Mouse (Mus musculus) ovary, postnatal 36 days (tissue): Measurements from ENCODE around the gene Cep89.

ENCODE experiments used
- DNase-seq: peaks from one replicate; pipeline ENCODE4 v3.0.0; 2022; ENCODE audit warnings: low spot score, mixed read lengths

Cep89 gene

DNA sequence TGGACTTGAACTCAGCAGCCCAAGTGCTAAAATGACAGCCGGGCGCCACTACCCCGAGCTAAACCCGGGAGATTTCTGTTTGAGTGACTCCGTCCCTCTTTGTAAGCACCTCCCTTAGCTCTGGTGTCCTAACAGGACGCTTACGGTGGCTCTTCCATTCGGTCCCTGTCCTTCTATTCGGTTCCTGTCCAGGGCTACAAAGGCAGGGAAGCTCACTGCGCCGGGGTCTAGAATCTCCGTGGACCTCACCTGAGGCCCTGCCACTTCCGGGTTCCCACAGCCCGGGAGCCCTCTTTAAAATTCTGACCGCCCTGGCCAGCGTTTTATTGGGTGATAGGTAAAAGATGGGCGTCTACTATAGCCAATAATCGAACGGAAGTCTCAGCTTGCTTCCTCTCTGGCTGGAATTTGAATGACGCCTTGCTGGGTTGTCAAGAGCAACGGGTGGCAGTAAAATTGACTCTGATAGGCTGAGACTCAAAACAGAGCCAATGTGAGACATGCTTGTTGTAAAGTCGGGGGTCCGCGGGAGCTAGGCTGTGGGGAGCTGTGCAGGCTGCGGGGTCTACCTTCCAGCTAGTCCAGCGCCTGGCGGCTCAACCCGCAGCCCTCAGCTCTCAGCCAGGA, at the start of gene Cep89, which contains the start of gene Faap24:
TSS of gene Cep89 (plus strand) at position 494 of the 627 bp plus-strand sequence.
TSS of gene Faap24 (minus strand) at position 295 of the 627 bp plus-strand sequence.
- peak; percentile 88 for DNase-seq

DNA sequence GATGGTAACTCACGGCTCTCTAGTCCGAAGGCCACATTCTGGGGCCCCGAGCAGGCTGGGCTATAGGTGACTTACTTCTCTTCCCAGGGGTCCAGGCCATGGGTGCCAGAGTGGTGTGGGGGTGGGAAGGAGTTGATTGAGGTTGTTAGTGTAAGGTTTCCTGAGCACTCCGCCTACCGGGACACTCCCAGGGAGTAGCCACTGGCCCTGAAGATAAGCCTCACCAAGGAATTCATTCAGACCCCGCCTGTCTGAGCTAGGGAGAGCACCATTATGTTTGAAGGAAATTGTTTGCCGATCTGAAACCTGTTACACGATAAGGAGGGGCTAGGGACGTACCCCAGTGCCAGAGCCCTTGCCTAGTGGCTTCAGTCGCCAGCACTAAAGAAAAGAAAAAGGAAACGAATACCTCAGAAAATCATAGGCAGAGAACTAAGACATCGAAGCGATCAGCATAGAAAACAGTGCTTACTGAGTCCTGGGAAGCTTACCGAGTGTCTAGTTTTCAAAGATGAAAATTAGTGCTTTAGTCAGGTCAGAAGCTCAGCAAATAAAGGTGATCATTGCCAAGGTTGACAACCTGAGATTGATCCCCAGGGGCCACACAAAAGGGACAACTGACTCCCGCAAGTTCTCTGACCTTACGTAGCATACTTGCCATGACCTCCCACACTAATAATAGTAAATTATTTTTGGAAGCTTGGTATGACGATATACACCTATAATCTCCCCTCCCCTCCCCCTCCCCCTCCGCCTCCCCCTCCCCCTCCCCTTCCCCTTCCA, 48.7 kb upstream of the Cep89 start:
- no peak for DNase-seq

DNA sequence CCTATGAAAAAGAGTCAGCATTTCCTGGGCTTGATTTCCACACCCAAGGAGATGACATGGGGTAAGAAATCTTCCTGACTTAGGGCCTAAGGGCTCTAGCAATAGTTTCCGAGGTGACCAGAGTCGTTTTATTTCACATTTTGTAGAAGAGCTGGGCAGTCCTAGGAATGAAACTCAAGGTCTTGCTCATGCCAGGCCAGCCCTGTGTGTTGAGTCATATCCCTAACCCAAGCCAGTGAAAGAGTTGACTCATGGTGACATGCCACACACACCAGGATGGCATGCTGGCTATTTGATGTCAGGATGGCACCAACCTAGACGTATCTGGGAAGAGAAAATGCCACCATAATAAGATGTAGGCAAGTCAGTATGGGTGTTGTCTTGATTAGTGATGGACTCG, 47.8 kb upstream of the Cep89 start:
- DNase-seq, result no peak

DNA sequence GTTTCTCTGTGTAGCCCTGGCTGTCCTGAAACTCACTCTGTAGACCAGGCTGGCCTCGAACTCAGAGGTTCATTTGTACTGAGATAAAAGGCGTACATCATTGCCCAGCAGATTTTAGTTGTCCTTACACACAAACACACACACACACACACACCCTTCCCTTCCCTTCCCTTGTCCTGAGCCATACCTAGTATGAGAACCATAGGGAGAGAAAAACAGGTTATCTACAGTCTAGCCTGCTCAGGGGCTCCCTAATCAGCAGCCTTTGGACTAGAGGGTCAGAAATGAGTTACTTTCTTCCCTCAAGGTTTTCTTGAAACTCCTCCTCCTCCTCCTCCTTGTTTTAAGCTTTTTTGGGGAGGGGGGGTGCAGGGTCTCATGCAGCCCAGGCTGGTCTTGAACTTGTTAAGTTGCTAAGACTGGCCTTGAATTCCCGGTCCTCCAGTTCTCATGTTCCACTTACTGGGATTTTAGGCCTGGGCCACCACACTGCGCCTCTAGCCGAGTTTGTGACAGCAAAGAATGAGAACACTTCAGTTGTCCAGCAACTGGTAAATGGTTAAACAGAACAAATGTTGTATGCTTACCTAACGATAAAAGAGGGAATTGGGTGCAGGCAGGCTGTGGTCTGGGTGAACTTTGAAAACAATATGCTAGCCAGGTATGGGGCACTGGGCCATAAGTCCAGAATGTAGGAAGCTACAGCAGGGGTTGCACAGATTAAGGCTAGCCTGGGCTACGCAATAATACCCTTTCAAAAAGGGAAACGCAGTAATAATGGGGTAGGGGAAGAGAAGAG, 46.8 kb upstream of the Cep89 start:
- DNase-seq, result no peak

DNA sequence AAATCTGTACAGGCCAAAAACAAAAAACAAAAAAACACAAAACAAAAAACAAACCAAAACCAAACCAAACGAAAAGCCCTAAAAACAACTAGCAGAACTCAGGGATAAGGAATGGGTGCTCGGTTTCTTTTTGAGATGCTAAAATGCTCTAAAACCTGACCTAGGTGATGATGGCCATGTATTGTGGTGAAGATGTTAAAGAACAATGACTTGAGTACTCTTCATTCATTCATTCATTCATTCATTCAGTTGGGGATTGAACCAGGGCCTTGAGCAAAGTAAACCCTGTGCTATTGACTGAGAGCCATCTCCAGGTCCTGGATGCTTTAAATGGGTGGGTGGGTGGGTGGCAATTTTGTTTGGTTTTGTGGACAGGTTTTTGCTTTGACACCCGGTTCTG, 45.7 kb upstream of the Cep89 start:
- DNase-seq, result no peak

DNA sequence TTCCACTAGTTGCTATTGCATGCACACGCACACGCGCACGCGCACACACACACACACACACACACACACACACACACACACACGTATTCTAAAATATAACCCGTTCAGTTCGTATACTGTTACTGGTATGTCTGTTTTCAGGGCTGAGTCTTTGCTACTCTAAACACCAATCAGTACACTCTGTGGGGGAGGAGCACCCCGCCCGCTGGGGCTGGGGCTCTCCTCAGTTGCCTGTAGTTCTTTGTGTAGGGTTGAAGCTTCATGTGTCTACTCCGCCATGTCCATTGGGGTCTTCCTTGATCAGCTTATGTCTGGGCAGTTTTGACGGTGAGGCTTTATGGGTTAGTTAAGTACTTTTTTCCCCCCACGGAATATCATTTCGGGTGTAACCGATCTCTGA, 43.5 kb upstream of the Cep89 start:
- DNase-seq, result no peak

DNA sequence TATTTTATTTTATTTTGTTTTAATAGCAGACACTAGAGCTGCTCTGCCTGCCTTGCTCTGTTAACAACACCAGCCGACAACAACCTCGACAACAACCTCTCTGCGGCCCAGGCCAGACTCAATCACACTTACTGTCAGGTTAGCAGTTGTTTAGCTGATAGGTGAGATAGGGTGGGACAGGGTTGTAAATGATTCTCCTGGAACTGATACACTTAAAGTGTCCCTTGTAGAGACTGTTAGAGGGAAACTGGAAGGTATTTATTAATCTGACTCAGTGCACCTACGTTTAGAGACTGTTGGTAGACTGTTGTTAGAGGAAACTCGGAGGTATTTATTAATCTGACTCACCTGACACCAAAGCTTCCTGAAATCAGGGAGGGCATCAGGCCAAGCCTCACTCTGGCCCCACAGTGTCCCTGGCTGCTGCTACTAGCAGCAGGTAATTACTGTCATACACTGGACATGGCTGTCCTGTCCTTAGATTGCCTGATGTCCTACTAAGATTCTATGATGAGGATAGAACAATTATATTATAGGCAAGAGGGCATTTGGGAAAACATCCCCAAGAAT, 41.4 kb upstream of the Cep89 start:
- DNase-seq, result no peak

DNA sequence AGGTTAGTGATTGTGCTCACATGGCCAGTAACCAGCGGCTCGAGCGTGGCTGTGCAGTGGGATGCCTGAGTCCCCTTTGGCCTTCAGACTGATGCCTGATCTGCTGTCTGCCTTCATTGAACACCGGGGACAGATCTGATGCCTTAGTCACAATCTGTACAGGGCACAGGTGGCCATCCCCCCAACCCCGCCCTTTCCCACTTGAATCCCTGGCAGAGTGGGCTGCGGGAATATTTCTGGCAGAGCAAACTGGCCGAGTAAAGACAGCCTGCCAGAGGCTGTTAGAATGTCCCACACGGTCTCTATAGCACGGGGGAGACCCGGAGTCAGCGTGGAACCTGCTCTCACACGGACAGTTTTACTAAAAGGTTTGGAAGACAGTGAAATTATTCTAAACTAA, 39.2 kb upstream of the Cep89 start:
- DNase-seq, result no peak

DNA sequence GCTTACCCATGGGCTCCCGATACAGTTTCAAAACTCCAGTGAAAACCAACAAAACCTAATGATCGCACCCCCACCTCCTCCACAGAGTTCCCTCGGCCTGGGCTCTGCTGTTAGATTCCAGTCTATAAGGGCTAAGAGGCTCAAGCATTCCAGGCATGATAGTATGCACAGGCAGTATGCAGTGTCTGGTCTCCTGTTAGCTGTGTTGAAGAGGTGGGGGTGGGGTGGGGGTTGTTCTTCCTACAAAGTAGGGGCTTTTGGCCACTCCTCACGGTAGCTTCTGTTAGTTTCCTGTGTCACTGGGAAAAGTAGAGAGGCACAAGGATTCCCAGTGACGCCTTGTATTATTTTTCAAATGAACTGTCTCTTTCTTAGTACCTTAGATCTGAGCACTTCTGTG, 34.6 kb upstream of the Cep89 start:
- no peak for DNase-seq

DNA sequence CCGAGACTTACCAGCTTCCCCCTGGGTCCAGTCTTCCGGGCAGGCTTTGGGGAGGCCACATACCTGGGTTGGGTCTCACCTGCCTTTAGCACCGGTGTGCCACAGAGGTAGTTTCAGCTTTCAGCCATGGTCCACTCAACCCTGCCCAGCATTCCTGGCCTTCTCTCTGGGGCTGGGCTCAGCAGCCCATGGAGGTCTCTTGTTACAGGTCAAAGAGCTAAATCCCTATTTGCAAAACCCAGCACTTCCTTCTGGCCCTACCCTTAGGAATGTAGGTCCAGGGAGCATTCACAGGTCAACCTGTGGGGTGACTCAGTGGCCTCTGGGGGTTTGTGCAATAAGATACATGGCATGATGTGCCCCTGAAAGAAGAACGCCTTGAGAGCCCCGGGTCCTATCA, 34.0 kb upstream of the Cep89 start:
- no peak for DNase-seq

DNA sequence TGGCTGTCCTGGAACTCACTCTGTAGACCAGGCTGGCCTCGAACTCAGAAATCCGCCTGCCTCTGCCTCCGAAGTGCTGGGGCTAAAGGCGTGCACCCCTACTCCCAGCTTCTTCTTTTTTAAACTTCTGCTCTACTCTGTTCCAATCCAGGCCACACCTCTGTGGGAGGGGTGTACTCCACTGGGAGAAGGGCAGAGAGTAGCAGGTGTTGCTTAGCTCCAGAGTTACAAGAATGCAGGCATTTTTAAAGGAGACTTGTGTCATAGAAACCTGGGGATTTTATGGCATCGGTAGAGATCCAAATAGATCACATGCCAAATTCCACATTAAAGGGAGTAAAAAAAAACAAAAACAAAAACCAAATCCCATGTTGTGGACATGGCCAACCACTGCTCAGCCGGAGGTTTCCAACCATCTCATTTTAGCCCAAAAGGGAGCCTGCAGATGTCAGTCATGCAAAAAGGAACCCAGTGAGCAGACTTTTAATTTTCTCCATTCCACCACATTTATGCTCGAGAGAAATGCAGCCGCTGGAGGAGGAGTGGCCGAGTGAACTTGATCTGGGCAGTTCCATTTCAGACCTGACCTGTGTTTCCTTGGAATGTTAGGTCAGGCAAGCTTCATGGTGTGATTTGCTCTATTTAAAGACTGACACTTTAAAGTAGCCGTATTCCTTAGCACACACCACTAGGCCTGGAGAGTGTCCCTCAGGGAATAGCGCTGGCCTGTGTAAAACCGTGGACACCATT, 31.5 kb upstream of the Cep89 start:
- DNase-seq, result no peak

DNA sequence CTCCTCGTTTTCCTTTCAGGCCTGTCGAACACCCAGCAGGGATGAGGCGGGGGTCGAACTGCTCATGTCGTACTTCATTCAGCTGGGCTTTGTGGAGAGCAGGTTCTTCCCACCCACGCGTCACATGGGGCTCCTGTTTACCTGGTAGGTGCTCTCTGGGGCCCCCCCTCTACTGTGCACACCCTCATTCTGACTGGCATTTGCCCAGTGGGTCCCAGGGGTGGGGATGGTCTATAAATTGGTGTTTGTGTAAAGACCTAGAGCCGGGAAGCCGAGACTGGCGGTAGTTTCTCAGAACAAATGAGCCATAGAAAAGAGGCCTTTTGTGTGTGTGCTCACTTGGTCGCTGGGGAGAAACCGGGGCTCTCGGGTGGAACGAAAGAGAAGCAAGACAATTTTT, 25.7 kb upstream of the Cep89 start:
- no peak for DNase-seq

DNA sequence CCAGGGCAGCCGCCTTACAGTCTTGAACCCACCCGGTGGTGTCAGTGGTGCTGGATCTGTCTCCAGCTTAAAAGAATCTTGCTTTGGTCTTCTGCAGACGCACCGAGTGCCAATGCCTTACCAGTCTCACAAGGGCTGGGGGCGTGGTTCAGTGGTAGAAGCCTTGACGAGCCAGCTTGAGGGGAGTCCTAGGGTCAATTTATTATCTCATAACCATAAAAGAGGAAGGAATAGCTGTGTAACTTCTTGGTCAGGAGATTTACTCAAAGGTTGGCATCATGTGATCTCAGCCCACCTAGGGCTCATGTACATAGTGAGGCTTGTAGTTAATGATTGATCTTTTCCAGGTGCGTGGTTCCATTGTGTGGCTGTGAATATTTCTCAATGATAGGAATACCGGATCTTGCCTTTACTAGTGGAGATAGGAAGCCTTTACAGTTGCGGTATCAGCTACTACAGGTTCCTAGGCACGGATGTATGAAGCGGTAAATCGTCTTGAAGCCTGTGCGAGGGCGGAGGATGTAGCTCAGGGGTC, 24.3 kb upstream of the Cep89 start:
- DNase-seq, result no peak

DNA sequence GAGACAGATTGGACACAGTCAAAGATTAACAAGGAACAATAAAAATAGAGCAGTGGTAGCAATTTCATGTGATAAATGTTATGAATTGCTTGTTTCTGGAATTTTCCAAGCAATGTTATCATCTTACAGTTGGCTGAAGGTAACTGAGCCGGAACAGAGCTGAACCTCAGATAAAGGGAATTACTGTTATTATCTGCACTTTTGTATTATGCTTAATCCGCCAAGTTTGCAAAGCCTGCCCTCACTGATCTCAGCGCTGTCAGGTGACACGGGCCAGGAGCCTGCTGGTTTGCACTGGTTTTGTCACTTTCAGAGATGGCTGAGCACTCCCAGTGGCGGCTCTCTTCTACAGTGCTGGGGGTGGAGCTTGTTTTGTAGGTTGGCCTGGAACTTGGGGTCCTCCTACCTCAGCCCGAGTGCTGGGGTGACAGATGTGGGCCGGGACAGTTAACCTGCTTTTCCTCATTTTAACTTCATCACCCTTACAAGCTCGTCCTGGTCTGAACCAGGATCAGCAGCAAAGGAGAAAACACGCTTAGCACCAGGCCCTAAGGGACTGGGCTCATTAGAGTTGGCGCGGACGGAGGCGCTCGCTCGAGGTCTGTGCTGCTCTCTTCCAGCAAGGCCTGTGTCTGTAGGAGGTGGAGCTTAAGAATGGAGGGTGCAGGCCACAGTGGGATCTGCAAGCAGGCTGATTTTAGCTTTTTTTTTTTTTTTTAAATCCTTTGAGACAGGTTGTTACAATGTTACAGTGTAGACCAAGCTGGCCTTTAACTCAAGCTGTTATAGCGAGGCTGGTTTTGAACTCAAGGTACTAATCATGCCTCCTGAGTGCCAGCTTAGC, 23.5 kb upstream of the Cep89 start:
- DNase-seq, result no peak

DNA sequence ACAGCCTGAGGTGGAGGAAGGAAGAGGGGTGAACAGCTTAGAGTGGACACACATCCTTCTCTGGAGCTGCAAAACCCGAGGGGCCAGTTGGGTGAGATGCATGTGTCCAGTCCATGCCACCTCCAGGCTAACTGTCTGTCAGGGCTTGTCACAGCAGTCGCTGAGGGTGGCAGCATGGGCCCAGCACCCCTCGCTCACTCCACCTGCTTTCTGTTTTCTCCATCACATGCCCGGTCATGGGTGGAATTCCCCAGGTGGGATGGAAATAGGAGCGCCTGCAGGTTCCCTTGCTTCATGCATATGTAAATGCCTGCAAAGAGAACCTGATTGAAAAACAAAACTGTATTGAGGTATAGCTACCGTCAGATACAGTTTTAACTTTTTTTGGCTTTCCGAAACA, 22.6 kb upstream of the Cep89 start:
- DNase-seq, result no peak

DNA sequence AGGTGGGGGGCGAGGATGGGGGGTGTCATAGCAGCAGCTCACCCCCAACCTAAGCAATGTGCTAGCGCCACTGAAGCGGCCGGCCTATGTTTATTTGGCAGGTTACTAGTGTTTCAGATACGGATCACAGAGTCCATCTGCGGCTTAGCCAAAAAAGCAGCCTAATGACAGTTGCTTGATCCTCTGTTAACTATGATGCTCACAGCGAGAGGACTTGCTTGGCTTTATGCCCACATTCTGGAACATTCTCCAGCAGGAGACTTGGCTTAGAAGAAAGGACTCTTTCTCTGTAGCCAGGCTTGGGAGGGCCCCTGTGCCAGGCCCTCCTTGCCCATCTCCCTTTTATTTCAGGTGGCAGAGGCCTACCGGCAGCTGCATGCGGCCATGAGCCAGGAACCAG, 20.2 kb upstream of the Cep89 start:
- no peak for DNase-seq

DNA sequence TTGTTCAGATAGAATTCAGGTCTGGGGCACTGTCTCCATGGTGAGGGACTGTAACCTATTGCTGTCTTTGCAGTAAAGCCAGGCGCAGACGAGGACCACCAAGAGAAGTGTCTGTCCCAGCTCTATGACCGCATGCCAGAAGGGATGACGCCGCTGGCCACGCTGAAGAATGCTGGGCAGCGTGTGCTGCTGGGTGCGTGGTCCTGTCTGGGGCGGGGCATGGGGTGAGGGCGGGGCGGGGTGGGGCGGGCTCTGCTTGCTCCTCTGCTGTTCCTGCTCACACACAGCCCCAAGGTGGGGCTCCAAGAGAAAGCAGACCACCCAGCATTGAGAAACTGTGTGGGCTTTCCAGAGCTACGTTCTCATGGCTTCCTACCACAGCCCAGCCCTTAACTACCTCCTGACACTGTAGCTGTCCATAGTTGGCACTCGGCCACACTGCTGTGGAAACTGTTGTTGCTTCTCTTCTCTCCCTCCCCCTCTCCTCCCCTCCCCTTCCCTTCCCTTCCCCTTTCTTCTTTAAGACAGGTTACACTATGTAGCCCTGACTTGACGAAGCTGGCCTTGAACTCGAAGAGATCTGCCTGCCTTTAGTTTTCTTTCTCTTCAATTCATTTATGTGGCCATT, 17.2 kb upstream of the Cep89 start:
- no peak for DNase-seq

DNA sequence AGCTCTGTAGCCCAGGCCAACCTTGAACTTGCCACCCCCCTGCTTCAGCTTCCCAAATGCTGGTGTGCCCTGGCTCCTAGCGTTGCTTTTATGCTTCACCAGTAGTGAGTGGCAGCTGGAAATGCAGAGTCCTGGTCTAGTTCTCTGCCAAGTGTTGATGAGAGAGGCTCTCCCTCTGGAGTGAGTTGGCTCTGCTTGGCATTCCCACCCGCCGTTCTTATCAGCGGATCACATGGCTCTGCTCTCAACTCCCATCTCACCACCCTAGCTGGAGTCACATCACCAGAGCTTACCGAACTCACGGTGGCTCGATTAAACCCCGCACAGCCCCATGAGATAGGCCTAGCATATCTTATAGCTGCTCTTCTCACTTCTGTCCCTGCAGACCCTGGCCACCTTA, 16.5 kb upstream of the Cep89 start:
- DNase-seq, result no peak

DNA sequence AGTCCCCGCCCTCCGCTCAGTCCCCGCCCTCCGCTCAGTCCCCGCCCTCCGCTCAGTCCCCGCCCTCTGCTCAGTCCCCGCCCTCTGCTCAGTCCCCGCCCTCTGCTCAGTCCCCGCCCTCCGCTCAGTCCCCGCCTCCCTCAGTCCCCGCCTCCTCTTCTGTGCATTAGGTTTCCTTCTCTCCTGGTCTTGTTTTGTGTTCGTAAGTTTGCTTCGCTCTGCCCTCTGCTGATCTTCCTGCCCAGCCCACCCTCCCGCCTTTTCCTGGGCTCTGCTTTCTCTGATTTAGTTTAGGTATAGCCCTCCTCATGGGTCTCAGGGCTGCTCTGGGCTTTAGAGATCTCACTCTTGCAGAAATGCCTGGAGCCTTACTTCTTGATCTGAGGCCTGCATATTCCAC, 15.0 kb upstream of the Cep89 start:
- no peak for DNase-seq

DNA sequence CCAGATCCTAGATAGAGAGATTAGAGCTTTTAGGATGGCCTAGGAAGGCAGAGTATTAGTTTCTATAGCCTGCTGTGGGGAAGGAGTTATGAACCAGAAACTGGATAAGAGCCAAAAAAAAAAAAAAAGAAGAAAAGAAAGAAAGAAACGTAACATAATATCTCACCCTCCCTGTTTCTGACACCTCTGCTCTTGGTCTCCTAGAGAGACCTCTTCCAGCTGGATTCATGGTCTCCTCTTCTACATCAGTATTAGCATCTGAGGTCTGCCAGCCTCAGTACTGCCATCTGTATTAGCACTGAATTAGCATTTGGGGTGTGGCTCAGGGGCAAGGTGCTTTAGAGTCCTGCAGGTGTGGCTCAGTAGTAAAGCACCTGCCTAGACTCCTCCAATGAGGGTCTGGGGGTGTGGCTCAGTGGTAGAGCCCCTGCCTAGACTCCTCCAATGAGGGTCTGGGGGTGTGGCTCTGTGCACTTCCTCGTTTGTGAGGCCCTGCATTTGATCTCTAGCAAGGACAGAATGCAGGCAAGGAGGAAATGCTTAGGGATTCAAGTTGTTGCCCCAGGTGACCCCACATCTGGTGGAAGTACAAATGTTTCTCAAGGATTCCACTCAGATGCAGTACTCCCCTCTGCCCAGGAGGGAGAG, 14.0 kb upstream of the Cep89 start:
- DNase-seq, result no peak
